Mouse (Mus musculus) embryonic facial prominence, embryonic 15.5 days (tissue): ENCODE data around the gene Lbhd1. TPM values are rescaled to one million over a fixed set of nuclear protein-coding genes. Genes with fewer than 3 reads are reported as not detected.
"Not testable (repeated sequence)": the region's sequence is repeated elsewhere in the genome, so short reads cannot be mapped to it uniquely, and the experiment has no call there.

Experiments
- ATAC-seq: fragments of 200-750 bp; cut with Nextera tagmentation; 2 replicates; pipeline ENCODE4 v1.8.0; 2017; ENCODE audit warnings: low read depth, moderate TSS enrichment; ENCODE audit not compliant: insufficient number of reproducible peaks, low FRiP score, low TSS enrichment
- H3K27ac ChIP-seq: fragments of 300-500 bp; sonication (generic); replicated peaks from 2 replicates; pipeline ENCODE4 v1.5.1; 2015; ENCODE audit warnings: mild to moderate bottlenecking, inconsistent platforms
- H3K27me3 ChIP-seq: fragments of 300-500 bp; sonication (generic); 2 replicates; pipeline ENCODE4 v1.6.1; 2015; ENCODE audit warnings: inconsistent platforms
- H3K36me3 ChIP-seq: fragments of 300-500 bp; sonication (generic); 2 replicates; pipeline ENCODE4 v1.6.1; 2015; ENCODE audit warnings: mild to moderate bottlenecking, inconsistent platforms
- H3K4me1 ChIP-seq: fragments of 300-500 bp; sonication (generic); 2 replicates; pipeline ENCODE4 v1.6.1; 2015; ENCODE audit warnings: inconsistent platforms
- H3K4me2 ChIP-seq: fragments of 300-500 bp; sonication (generic); replicated peaks from 2 replicates; pipeline ENCODE4 v1.6.1; 2015; ENCODE audit warnings: mild to moderate bottlenecking, inconsistent platforms
- H3K4me3 ChIP-seq: fragments of 300-500 bp; sonication (generic); replicated peaks from 2 replicates; pipeline ENCODE4 v1.5.1; 2015; ENCODE audit warnings: mild to moderate bottlenecking, inconsistent platforms
- H3K9ac ChIP-seq: fragments of 300-500 bp; sonication (generic); 2 replicates; pipeline ENCODE4 v1.6.1; 2015; ENCODE audit warnings: inconsistent platforms
- H3K9me3 ChIP-seq: fragments of 300-500 bp; sonication (generic); replicated peaks from 2 replicates; pipeline ENCODE4 v1.6.1; 2016; ENCODE audit warnings: inconsistent platforms
- WGBS: fragments of 180-500 bp; shearing (Covaris S2); methylation state at CpG from one replicate; pipeline ENCODE4 v1.1.7; 2015; 5-methylcytosine and 5-hydroxymethylcytosine counted together
- polyA plus RNA-seq: library from polyadenylated mRNA; unstranded; fragments of >200 nt; fragmentation: Nextera tagmentation; extraction: Ambion mirVana; gene quantifications from 2 replicates; pipeline ENCODE4 v1.2.1, GENCODE M21; 2015

The Lbhd1 gene
- polyA plus RNA-seq, 1 experiment from 2014 or later = 58.7 TPM

DNA sequence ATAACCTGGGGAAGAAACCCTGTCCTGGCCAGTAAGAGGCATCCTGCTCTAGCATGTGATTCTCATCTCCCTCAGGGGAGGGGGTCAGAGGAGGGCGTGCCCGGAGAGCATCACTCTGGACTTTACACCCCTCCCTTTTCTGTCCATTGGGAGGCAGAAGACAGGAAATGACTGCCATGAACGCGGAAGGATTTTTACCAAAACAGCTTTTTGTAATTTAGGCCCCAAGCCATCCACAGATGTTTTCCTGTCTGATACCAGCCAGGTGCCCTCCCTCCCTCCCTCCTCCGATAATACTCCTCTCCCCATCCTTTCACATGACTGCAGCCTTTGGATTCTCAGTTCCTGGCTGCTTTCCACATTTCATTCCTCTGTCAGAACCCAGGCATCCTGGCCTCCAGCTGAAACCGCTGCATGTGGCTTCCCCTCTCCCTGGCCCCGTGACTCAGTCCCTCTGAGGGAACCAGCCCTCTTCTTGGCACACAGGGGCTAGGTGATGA, 33.1 kb upstream of the Lbhd1 start, which contains the start of gene Lrrn4cl:
Gene Lrrn4cl, plus strand, starts transcription at position 367 of the 500 bp plus-strand sequence.
- Histone ChIP-seq H3K9ac (no peak within 1 kb of the TSS), H3K27me3 (no peaks in the 10 kb centered on the region), H3K9me3 (no peaks in the 10 kb centered on the region), H3K4me1 (peaks cover 11% of the 10 kb centered on the region), H3K27ac (peak within 1 kb of the TSS; percentile 49), H3K36me3 (peaks cover 28% of the 10 kb centered on the region), H3K4me3 (no peak within 1 kb of the TSS), H3K4me2 (peak within 1 kb of the TSS; percentile 15; the same call in 1 of the 2 replicates)
- peak; percentile 74 for ATAC-seq
- 6% methylated on average over 7 of the region's 7 CpGs for WGBS

DNA sequence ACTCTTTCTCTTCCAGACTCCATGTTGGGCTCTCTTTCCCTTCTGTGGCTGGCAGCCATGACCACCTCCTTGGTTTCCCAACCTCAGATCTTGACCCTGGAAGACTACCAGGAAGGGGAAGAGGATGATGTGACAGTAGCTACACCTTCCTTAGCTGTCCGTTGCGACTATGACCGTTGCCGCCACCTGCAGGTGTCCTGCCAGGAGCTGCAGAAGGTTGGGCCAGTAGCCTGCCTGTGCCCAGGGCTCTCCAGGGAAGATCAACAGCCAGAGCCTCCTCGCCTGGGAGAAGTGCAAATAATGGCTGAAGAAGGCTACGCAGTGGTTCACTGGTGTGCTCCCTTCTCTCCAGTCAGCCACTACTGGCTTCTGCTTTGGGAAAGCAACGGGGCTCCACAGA, 31.9 kb upstream of the Lbhd1 start:
- WGBS = 65% methylated on average over 7 of the region's 7 CpGs
- Histone ChIP-seq H3K36me3 (peaks cover 18% of the 10 kb centered on the region), H3K9me3 (no peaks in the 10 kb centered on the region), H3K9ac (no peak overlapping the region), H3K27ac (no peak overlapping the region), H3K4me2 (no peak overlapping the region), H3K27me3 (no peaks in the 10 kb centered on the region), H3K4me1 (peaks cover 11% of the 10 kb centered on the region), H3K4me3 (no peak overlapping the region)
- no peak for ATAC-seq

DNA sequence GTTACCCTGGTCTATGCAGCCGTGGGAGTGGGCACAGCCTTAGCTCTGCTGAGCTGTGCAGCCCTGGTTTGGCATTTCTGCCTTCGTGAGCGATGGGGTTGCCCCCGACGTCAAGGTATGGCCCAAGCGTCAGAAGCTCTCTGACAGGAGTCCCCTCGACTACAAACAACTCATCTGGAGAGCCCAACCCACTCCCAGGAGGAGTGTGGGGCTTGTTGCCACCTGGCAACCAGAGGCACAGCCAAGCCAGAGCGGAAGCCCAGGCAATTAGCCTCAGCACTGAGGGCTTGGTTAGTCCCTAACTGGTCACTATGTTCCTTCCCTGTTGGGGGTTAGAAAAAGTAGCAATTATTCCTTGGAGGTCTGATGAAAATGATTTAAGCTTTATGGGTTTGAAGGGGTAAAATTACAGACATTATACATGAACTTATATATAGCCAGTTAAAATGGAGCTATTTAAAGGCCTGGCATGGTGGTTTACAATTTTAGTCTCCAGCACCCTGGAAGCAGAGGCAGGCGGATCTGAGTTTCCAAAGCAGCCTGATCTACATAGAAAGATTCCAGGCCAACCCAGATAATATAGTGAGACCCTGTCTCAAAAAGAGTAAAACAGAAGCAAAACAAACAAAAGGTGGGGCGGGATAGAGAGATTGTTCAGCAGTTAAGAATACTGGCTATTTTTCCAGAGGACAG, 31.1 kb upstream of the Lbhd1 start:
- Histone ChIP-seq H3K27ac (no peak overlapping the region), H3K4me1 (peaks cover 11% of the 10 kb centered on the region), H3K9me3 (no peaks in the 10 kb centered on the region), H3K36me3 (peaks cover 10% of the 10 kb centered on the region), H3K27me3 (no peaks in the 10 kb centered on the region), H3K4me2 (no peak overlapping the region), H3K4me3 (no peak overlapping the region), H3K9ac (no peak overlapping the region)
- no peak for ATAC-seq
- 56% methylated on average over 10 of the region's 10 CpGs for WGBS

DNA sequence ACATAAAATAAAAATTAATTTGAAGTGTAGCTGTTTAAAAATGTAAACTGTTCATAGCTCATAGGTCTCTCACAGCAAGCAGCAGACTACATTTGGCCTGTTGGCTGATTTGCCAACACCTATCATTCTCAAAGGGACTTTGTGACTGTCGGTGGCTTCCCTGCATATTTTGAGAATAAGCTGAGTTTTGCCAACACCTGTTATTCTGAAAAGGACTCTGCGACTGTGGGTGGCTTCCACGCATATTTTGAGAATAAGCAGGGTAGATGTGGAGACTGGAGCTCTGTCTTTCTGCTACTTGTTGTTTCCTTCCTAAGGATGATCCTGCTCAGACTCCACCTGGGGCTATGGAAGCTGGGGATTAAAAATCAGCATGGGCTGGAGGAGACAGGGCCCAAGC, 30.4 kb upstream of the Lbhd1 start:
- Histone ChIP-seq H3K9ac (no peak overlapping the region), H3K9me3 (no peaks in the 10 kb centered on the region), H3K4me3 (no peak overlapping the region), H3K27me3 (no peaks in the 10 kb centered on the region), H3K4me1 (peaks cover 11% of the 10 kb centered on the region), H3K36me3 (peaks cover 5% of the 10 kb centered on the region; the same call in 1 of the 2 replicates), H3K27ac (no peak overlapping the region), H3K4me2 (no peak overlapping the region)
- 71% methylated on average over 3 of the region's 3 CpGs for WGBS
- no peak for ATAC-seq

DNA sequence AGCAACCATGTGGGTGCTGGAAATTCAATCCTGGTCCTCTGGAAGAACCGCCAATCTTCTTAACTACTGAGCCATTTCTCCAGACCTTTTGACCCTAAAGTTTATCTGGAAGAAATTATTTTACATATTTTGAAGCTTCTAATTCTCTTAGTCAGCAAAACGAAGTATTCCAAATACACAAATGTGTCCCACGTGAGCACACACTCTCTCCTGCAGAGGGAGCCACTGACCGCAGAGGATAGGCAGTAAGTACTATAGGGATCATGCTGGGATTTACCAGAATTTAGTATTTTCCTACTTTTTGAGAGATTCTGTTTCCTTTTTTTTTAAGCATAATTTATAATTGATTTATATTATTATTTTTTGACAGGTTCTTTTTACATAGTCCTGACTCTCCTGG, 25.8 kb upstream of the Lbhd1 start:
- 34% methylated on average over 4 of the region's 4 CpGs for WGBS

DNA sequence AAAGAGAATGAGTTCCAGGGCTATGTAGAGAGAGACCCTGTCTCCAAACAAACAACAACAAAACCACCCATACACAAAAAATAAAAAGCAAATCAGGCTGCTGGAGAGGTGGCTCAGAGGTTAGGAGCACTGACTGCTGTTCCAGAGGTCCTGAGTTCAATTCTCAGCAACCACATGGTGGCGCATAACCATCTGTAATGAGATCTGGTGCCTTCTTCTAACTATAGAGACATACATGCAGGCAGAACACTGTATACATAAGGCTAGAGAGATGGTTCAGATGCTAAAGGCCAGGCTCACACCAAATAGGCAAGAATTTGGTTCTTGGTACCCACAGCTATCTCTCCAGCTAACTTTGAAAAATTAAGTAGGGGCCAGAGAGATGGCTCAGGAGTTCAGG, 24.5 kb upstream of the Lbhd1 start:
- no peak overlapping the region for H3K9ac ChIP-seq

More for the DNA sequence above, 25.8 kb upstream of the Lbhd1 start:
- no peaks in the 10 kb centered on the region for H3K9me3 ChIP-seq
- ATAC-seq = no peak
- H3K36me3 ChIP-seq = no peaks in the 10 kb centered on the region
- H3K4me1 ChIP-seq = no peaks in the 10 kb centered on the region
- H3K4me2 ChIP-seq = no peak overlapping the region
- H3K9ac ChIP-seq = no peak overlapping the region
- H3K4me3 ChIP-seq = no peak overlapping the region
- no peak overlapping the region for H3K27ac ChIP-seq
- no peaks in the 10 kb centered on the region for H3K27me3 ChIP-seq

DNA sequence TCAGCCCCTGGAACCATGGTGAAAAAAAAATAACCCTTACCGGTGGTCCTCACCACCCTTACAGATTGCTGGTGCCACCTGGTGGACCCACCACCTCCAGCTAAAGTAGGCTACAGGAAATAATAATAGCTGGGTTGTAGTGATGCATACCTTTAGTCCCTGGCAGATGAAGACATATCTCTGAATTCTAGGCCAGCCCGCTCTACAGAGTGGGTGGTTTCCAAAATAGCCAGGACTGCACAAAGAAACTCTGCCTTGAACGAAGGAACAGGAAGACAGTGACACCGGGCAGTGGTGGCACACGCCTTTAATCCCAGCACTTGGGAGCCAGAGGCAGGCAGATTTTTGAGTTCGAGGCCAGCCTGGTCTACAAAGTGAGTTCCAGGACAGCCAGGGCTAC, 19.3 kb upstream of the Lbhd1 start:
- no peaks in the 10 kb centered on the region for H3K4me1 ChIP-seq
- no peak overlapping the region for H3K4me3 ChIP-seq
- WGBS = 83% methylated on average over 6 of the region's 6 CpGs
- H3K36me3 ChIP-seq = no peaks in the 10 kb centered on the region
- no peaks in the 10 kb centered on the region for H3K27me3 ChIP-seq
- no peak for ATAC-seq
- no peak overlapping the region for H3K27ac ChIP-seq
- H3K4me2 ChIP-seq = no peak overlapping the region
- H3K9ac ChIP-seq = no peak overlapping the region
- H3K9me3 ChIP-seq = no peaks in the 10 kb centered on the region

More for the DNA sequence above, 24.5 kb upstream of the Lbhd1 start:
- H3K4me1 ChIP-seq = no peaks in the 10 kb centered on the region
- 23% methylated on average over 1 of the region's 1 CpGs for WGBS
- no peaks in the 10 kb centered on the region for H3K36me3 ChIP-seq
- H3K4me2 ChIP-seq = no peak overlapping the region
- no peaks in the 10 kb centered on the region for H3K9me3 ChIP-seq
- H3K4me3 ChIP-seq = no peak overlapping the region
- no peaks in the 10 kb centered on the region for H3K27me3 ChIP-seq
- no peak overlapping the region for H3K27ac ChIP-seq
- ATAC-seq = no peak

- Histone ChIP-seq H3K36me3 (peaks cover 25% of the 10 kb centered on the region), H3K27ac (peak overlapping the region; percentile 84; the same call in 1 of the 2 replicates), H3K4me3 (peak overlapping the region; percentile 94; the same call in 1 of the 2 replicates), H3K4me2 (peak overlapping the region; percentile 83; the same call in 1 of the 2 replicates)
- H3K4me1 ChIP-seq, H3K9me3 ChIP-seq, H3K27me3 ChIP-seq, ATAC-seq, H3K9ac ChIP-seq: not testable (repeated sequence)
- whole genome bisulfite sequencing = 75% methylated on average over 3 of the region's 3 CpGs
Measured at GRCm38 (mm10) chr19:8870381-8870780, 13.2 kb upstream of the Lbhd1 start.

DNA sequence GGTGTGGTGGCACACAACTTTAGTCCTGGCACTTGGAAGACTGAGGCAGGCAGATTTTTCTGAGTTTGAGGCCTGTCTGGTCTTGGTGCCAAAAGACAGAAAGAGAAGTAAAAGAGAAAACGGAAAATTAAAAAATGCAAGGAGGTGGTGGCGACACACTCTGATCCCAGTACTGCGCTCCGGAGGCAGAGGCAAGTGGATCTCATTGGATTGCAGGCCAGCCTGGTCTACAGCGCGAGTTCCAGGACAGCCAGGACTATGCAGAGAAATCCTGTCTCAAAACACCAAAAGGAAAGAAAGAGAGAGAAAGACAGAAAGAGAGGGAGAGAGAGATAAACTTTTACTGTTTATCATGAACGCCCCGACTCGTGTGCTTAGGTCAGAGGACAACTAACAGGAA, 12.7 kb upstream of the Lbhd1 start:
- Histone ChIP-seq H3K4me3 (peak overlapping the region; percentile 94), H3K9ac (peak overlapping the region; percentile 28; the same call in 1 of the 2 replicates), H3K27me3 (no peaks in the 10 kb centered on the region), H3K27ac (peak overlapping the region; percentile 84), H3K4me1 (peaks cover 9% of the 10 kb centered on the region), H3K36me3 (peaks cover 29% of the 10 kb centered on the region), H3K9me3 (no peaks in the 10 kb centered on the region), H3K4me2 (peak overlapping the region; percentile 83)
- ATAC-seq = no peak
- 48% methylated on average over 9 of the region's 9 CpGs for WGBS

DNA sequence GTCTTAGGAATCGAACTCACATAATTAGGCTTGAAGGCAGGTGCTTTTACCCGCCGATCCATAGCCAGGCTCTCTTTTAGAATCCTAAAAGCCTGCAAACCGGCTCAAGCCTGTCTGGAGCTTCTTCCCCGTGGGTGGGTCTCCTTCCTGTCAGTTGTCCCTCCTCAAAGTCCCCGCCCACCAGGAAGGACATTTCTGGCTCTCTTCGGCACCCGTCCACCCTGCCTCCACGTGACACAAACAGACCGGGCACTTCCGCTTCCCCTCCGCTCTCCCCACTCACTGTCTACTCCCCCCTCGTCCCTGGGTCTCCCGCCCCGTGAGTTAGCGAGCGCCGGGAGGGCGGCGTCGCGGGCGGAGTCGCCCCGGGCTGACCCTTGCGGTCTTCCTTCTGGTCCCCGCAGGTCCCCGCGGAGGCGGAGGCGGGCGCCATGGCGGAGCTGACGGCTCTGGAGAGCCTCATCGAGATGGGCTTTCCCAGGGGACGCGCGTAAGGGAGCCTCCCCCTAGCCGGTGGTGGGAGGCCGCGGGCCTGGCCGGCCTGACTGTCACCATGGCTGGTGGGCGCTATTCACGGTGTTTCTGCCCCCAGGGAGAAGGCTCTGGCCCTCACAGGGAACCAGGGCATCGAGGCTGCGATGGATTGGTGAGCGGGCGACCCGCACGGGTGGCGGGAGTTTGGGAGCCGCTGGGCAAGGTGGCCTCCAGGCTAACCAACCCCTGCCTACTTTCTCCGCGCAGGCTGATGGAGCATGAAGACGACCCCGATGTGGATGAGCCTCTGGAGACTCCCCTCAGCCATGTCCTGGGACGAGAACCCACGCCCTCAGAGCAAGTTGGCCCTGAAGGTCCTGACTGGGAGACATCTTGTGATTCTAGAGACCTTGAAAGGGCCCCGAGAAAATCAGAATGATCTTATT, 12.0 kb upstream of the Lbhd1 start, which contains the start of gene Ubxn1:
Gene Ubxn1, plus strand, starts transcription at position 230 of the 920 bp plus-strand sequence.
- H3K4me1 ChIP-seq = peaks cover 9% of the 10 kb centered on the region
- under 1% methylated on average over 59 of the region's 59 CpGs for WGBS
- peak within 1 kb of the TSS; percentile 94 for H3K4me3 ChIP-seq
- H3K9me3 ChIP-seq = no peaks in the 10 kb centered on the region
- H3K36me3 ChIP-seq = peaks cover 35% of the 10 kb centered on the region
- ATAC-seq = peak; percentile 97
- peak within 1 kb of the TSS; percentile 85 for H3K27ac ChIP-seq
- H3K9ac ChIP-seq = peak within 1 kb of the TSS; percentile 96
- peak within 1 kb of the TSS; percentile 83 for H3K4me2 ChIP-seq
- H3K27me3 ChIP-seq = no peaks in the 10 kb centered on the region

- peak overlapping the region; percentile 96 for H3K9ac ChIP-seq
- 64% methylated on average over 10 of the region's 10 CpGs for WGBS
- H3K9me3 ChIP-seq = no peaks in the 10 kb centered on the region
- H3K27me3 ChIP-seq = no peaks in the 10 kb centered on the region
- H3K27ac ChIP-seq = 0 out of 2 replicates have a peak overlapping the region, but pooled peaks have one; percentile 85
- H3K4me2 ChIP-seq = peak overlapping the region; percentile 83
- ATAC-seq = no peak
- H3K4me3 ChIP-seq = peak overlapping the region; percentile 94
- H3K4me1 ChIP-seq = peaks cover 9% of the 10 kb centered on the region
- peaks cover 40% of the 10 kb centered on the region for H3K36me3 ChIP-seq
Measured at GRCm38 (mm10) chr19:8872266-8872840, 11.2 kb upstream of the Lbhd1 start.
